Mouse (Mus musculus): ENCODE measurements at regions not wholly inside any gene's neighbourhood (a gene's known extent, or its start where the extent isn't known, plus 50 kb on each side); places are given as distances from the start of the nearest gene placed in this dataset.

GRCm38 (mm10) chr11:18821384-18821783, 197.4 kb downstream of the Meis1 start:
- peak; percentile 68 for DNase-seq (ENCODE audit: low read depth)

GRCm38 (mm10) chr11:18814110-18814509, 204.7 kb downstream of the Meis1 start:
- peak; percentile 66 for DNase-seq (ENCODE audit: low read depth)

GRCm38 (mm10) chr11:18767479-18767878, 251.3 kb downstream of the Meis1 start:
- DNase-seq (ENCODE audit: low read depth) = no peak

- DNase-seq (ENCODE audit: low read depth) = no peak
Observed at GRCm38 (mm10) chr11:18766458-18767016, 252.2 kb downstream of the Meis1 start.

- no peak for DNase-seq (ENCODE audit: low read depth)
Observed at GRCm38 (mm10) chr11:18758591-18759074, 260.2 kb downstream of the Meis1 start.

- DNase-seq (ENCODE audit: low read depth) = no peak
Observed at GRCm38 (mm10) chr11:18756576-18756975, 262.2 kb downstream of the Meis1 start.

- no peak for DNase-seq (ENCODE audit: low read depth)
Observed at GRCm38 (mm10) chr11:18754732-18755525, 263.9 kb downstream of the Meis1 start.

GRCm38 (mm10) chr11:18753856-18754255, 264.9 kb downstream of the Meis1 start:
- DNase-seq (ENCODE audit: low read depth) = peak; percentile 54

- DNase-seq (ENCODE audit: low read depth) = no peak
Observed at GRCm38 (mm10) chr11:18753246-18753645, 265.5 kb downstream of the Meis1 start.

GRCm38 (mm10) chr11:18752512-18752911, 266.3 kb downstream of the Meis1 start:
- DNase-seq (ENCODE audit: low read depth) = no peak

- DNase-seq (ENCODE audit: low read depth) = no peak
Observed at GRCm38 (mm10) chr11:18750911-18751841, 267.6 kb downstream of the Meis1 start.

GRCm38 (mm10) chr11:18750080-18750375, 268.8 kb downstream of the Meis1 start:
- no peak for DNase-seq (ENCODE audit: low read depth)

GRCm38 (mm10) chr11:18749265-18750079, 269.3 kb downstream of the Meis1 start:
- DNase-seq (ENCODE audit: low read depth) = no peak

- DNase-seq (ENCODE audit: low read depth) = no peak
Observed at GRCm38 (mm10) chr11:18747871-18748461, 270.8 kb downstream of the Meis1 start.

GRCm38 (mm10) chr11:18747361-18747760, 271.4 kb downstream of the Meis1 start:
- DNase-seq (ENCODE audit: low read depth) = no peak

GRCm38 (mm10) chr11:18746486-18746885, 272.3 kb downstream of the Meis1 start:
- DNase-seq (ENCODE audit: low read depth) = no peak

- DNase-seq (ENCODE audit: low read depth) = no peak
Observed at GRCm38 (mm10) chr11:18745840-18746239, 272.9 kb downstream of the Meis1 start.

- no peak for DNase-seq (ENCODE audit: low read depth)
Observed at GRCm38 (mm10) chr11:18734904-18735664, 283.7 kb downstream of the Meis1 start.

- no peak for DNase-seq (ENCODE audit: low read depth)
Observed at GRCm38 (mm10) chr11:18734075-18734474, 284.7 kb downstream of the Meis1 start.

GRCm38 (mm10) chr11:18729742-18730141, 289.0 kb downstream of the Meis1 start:
- no peak for DNase-seq (ENCODE audit: low read depth)

GRCm38 (mm10) chr11:18722770-18723169, 296.0 kb downstream of the Meis1 start:
- DNase-seq (ENCODE audit: low read depth) = no peak

Data from 416B (cell line).